Mouse (Mus musculus) limb, embryonic 11.5 days (tissue): Measurements from ENCODE around the gene Nxf3. TPM values are rescaled to one million over a fixed set of nuclear protein-coding genes. Genes with fewer than 3 reads are reported as not detected.
"Not testable (repeated sequence)": the region's sequence is repeated elsewhere in the genome, so short reads cannot be mapped to it uniquely, and the experiment has no call there.

ENCODE experiments used
- ATAC-seq: fragments of 200-750 bp; cut with Nextera tagmentation; 2 replicates; pipeline ENCODE4 v1.8.0; 2017; ENCODE audit warnings: low read depth; ENCODE audit not compliant: insufficient number of reproducible peaks, low FRiP score, low TSS enrichment
- DNase-seq: peaks from one replicate; pipeline ENCODE4 v3.0.0-alpha.2; 2015; ENCODE audit warnings: low spot score
- H3K27ac ChIP-seq: fragments of 300-500 bp; sonication (generic); replicated peaks from 2 replicates; pipeline ENCODE4 v1.5.1; 2014; ENCODE audit warnings: low read depth, mild to moderate bottlenecking, low read length
- H3K27me3 ChIP-seq: fragments of 300-500 bp; sonication (generic); 2 replicates; pipeline ENCODE4 v1.6.1; 2014; ENCODE audit warnings: mild to moderate bottlenecking, low read length, mixed read lengths; ENCODE audit not compliant: control insufficient read depth, insufficient read depth
- H3K36me3 ChIP-seq: fragments of 300-500 bp; sonication (generic); 2 replicates; pipeline ENCODE4 v1.6.1; 2014; ENCODE audit warnings: mild to moderate bottlenecking, low read length, moderate library complexity, mixed read lengths; ENCODE audit not compliant: control insufficient read depth, insufficient read depth
- H3K4me1 ChIP-seq: fragments of 300-500 bp; sonication (generic); 2 replicates; pipeline ENCODE4 v1.6.1; 2014; ENCODE audit warnings: low read length, mixed read lengths; ENCODE audit not compliant: control insufficient read depth, insufficient read depth
- H3K4me2 ChIP-seq: fragments of 300-500 bp; sonication (generic); 2 replicates; pipeline ENCODE4 v1.6.1; 2014; ENCODE audit warnings: low read depth, mild to moderate bottlenecking, moderate library complexity; ENCODE audit not compliant: severe bottlenecking
- H3K4me3 ChIP-seq: fragments of 300-500 bp; sonication (generic); 2 replicates; pipeline ENCODE4 v1.5.1; 2014; ENCODE audit warnings: low read depth, low read length
- H3K9ac ChIP-seq: fragments of 300-500 bp; sonication (generic); 2 replicates; pipeline ENCODE4 v1.6.1; 2014; ENCODE audit warnings: mild to moderate bottlenecking, low read length
- H3K9me3 ChIP-seq: fragments of 300-500 bp; sonication (generic); 2 replicates; pipeline ENCODE4 v1.6.1; 2016; ENCODE audit warnings: low read length; ENCODE audit not compliant: control insufficient read depth
- WGBS: fragments of 180-500 bp; shearing (Covaris S2); extraction: QIAGEN DNeasy Blood & Tissue Kit; methylation state at CpG from one replicate; pipeline ENCODE4 v1.1.7; 2014; 5-methylcytosine and 5-hydroxymethylcytosine counted together
- polyA plus RNA-seq: library from polyadenylated mRNA; unstranded; fragments of >200 nt; fragmentation: Nextera tagmentation; extraction: Ambion mirVana; gene quantifications from 2 replicates; pipeline ENCODE4 v1.2.1, GENCODE M21; 2014

Nxf3 gene
- polyA plus RNA-seq, 1 experiment from 2014 or later = 0.07 TPM

DNA sequence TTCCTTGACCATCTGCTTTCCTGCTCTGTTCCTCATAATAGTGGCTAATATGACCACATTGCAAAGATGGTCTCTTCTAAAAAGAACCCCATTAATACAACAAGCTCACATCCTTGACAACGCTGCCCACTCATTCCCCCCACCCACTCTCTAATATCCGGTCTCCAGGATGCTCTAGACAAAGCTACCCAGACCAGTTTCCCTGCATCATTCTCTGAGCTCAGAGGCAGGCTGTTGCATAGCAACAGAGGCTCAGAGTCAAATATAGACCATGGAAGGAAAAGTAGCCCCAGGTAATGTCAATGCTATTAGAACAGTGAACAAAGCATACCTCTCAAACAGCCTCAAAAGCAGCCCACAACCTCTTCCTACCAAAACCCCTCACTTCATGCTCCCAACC is 9.4 kb upstream of the Nxf3 start:
- 51% methylated on average over 2 of the region's 2 CpGs for WGBS
- H3K9me3 ChIP-seq = no peaks in the 10 kb centered on the region
- H3K27ac ChIP-seq = no peak overlapping the region
- no peak overlapping the region for H3K9ac ChIP-seq
- H3K4me2 ChIP-seq = no peak overlapping the region
- ATAC-seq (no peak), DNase-seq (no peak)
- no peaks in the 10 kb centered on the region for H3K27me3 ChIP-seq
- H3K4me1 ChIP-seq = no peaks in the 10 kb centered on the region
- H3K36me3 ChIP-seq = no peaks in the 10 kb centered on the region
- H3K4me3 ChIP-seq = no peak overlapping the region

DNA sequence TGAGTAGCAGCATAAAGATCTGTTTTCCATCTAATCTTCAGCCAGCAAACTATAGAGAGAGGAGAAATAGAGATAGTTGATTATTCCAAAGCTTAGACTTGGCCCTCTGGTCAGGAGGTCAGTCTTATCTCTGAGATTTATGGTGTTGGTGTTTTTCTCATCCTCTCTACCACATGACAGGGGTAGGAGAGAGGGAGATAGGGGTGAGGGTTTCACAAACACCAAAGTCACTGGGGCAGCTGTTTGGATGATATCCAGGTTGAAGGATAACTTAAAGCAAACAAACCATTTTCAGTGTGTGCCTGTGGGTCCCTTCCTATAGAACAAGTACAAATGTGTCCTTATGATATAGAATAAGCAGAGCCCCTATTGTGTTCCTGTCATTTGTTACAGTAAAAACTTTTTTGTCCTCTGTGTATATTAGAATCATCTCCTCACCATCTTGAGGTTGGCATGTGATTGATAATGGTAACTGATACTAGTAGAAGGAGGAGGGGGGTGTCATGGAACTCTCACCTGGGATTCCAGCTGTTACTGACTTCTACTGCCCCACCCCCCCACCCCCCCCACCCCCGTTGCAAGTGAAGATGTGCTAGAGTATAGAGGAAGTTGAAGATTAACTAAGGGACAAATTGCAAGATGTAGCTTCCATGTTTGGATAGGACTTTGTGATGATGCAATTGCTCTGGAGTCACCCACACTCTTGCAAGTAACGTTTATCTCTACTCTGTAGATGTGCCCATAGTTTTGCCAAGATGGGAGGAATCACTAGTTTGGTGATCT is 7.6 kb upstream of the Nxf3 start:
- ATAC-seq (no peak), DNase-seq (no peak)

DNA sequence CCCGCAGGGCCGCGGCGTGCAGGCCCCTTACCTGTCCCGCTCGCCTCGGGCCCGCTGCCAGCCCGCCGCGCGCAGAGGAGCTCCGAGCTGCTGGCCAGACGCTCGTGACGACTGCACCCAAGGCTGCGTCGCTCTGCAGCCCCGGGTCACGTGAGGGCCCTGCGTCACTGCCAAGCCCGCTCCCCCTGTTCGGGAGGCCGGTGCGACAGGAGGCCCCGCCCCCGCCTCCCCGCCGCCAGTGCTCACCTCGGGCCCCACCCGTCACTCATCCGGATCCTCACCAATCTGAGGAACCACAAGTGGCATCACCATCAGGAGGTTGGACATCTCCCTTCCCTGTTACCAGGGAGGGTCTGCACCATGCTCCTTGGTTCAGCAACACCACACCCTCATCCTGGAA is 17.0 kb downstream of the Nxf3 start, which contains the start of gene Bex2:
TSS of gene Bex2 (minus strand) at position 217 of the 400 bp plus-strand sequence.
- Histone ChIP-seq H3K4me2 (peak within 1 kb of the TSS; percentile 32), H3K9ac (peak within 1 kb of the TSS; percentile 22; the same call in 1 of the 2 replicates), H3K4me3 (peak within 1 kb of the TSS; percentile 36)
- not testable (repeated sequence) for H3K27ac ChIP-seq, DNase-seq, H3K36me3 ChIP-seq, H3K4me1 ChIP-seq, H3K9me3 ChIP-seq, H3K27me3 ChIP-seq
- no CpG with 5 or more reads among the region's 32 CpGs for WGBS
- peak; percentile 98 for ATAC-seq

More for the DNA sequence above, 7.6 kb upstream of the Nxf3 start:
- Histone ChIP-seq H3K27me3 (no peaks in the 10 kb centered on the region), H3K9ac (no peak overlapping the region), H3K27ac (no peak overlapping the region), H3K36me3 (no peaks in the 10 kb centered on the region), H3K4me2 (no peak overlapping the region), H3K4me1 (no peaks in the 10 kb centered on the region), H3K9me3 (no peaks in the 10 kb centered on the region), H3K4me3 (no peak overlapping the region)
- WGBS = 33% methylated on average over 2 of the region's 2 CpGs

DNA sequence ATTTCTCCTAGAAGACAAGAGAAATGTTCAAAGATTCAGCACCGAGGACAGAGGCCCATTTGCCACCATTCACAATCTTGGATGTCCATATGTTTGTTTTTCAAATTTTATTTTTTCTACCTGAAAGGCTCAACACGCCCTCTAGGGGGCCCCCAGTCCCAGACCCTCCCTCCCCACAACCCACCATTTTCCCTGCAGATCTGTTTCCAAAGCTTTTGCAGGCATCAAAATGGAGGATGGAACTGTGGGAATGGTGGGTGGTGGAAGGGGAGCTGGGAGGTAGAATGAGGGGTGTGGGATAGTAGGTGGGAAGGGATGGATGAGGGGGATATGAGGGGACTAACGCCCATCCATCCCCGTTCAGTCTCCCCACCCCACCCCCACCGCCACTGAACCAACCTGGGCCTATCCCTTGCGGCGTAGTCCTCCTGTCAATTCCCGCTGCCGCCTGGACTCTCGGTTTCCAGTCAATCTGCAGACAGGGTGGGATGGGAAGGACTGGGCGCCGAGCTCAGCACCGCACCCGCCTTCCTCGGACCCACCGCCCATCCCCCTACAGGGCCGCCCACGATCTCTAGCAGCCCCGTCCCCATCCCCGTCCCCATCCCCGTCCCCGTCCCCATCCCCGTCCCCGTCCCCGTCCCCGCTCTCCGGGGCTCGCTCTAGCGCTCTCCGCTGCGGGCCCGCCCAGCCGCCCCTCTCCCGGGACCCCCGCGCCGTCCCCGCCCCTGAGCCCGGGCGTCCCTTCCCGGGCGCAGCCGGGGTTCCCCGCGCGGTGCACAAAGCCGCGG is 17.7 kb downstream of the Nxf3 start:
- H3K9ac ChIP-seq = peak overlapping the region; percentile 22; the same call in 1 of the 2 replicates
- peak overlapping the region; percentile 32 for H3K4me2 ChIP-seq
- ATAC-seq = peak; percentile 71
- H3K27ac ChIP-seq, H3K9me3 ChIP-seq, H3K4me1 ChIP-seq, H3K36me3 ChIP-seq, H3K27me3 ChIP-seq: not testable (repeated sequence)
- WGBS = 14% methylated on average over 13 of the region's 48 CpGs
- DNase-seq = peak; percentile 60
- peak overlapping the region; percentile 36 for H3K4me3 ChIP-seq

DNA sequence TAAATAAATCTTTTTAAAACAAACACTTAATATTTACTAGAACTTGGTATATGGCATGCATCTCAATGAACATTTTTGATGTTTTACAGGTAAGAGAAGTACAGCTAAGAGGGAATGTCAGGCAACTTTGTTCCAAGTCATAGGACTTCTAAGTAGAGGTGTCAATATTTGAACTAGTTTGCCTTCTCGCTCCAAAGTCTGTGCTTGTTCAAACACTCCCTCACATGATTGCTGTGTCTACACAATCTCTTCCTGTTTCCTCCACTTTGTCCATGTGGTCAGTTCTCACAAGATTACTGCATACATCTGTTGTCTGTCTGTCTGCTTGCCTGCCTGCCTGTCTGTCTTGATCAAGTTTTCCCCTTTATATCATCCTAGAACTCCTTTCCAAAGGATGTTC is 24.4 kb downstream of the Nxf3 start:
- 89% methylated on average over 1 of the region's 1 CpGs for whole genome bisulfite sequencing
- DNase-seq (no peak), ATAC-seq (no peak)
- no peaks in the 10 kb centered on the region for H3K4me1 ChIP-seq
- H3K27ac ChIP-seq = no peak overlapping the region
- no peaks in the 10 kb centered on the region for H3K27me3 ChIP-seq
- no peaks in the 10 kb centered on the region for H3K9me3 ChIP-seq
- no peak overlapping the region for H3K4me2 ChIP-seq
- H3K9ac ChIP-seq = no peak overlapping the region
- no peak overlapping the region for H3K4me3 ChIP-seq
- no peaks in the 10 kb centered on the region for H3K36me3 ChIP-seq

DNA sequence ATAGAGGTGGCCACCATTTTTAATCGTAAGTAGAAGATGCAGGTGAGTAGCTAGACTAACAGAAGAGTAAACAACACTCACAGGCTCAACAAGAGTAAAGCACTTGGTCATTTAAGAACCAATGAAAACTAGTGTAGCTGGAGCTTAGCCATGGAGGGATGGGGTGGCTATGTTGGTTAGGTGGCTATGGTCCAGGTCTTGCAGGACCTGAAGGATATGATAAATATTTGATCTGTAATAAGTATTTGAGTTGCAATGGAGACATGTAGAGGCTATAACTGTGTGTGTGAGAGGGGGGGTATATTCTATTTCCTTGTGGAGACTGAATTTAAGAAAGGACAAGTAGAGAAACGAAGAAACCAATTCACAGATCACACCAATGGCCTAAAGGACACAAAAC is 33.8 kb downstream of the Nxf3 start:
- ATAC-seq = no peak
- H3K36me3 ChIP-seq = no peaks in the 10 kb centered on the region
- 74% methylated on average over 2 of the region's 2 CpGs for WGBS

DNA sequence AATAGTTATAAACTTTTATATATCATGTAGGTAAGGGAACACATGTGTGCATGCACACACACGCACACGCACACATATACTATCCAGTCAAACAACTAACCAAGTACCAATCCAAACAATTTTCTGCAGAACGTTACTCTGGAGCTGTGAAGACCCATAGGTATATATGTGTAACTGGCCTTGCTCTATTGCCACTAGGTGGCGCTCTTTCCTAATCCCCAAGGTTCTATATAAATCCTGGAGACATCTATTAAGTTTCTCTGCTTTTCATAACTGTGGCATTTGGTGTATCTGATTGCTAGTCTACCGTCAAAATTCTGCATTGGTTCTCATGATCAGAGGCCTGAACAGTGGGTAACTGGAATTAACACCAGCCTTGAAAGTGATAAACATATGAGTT is 37.5 kb downstream of the Nxf3 start:
- no peak overlapping the region for H3K4me3 ChIP-seq
- no peak overlapping the region for H3K9ac ChIP-seq
- no peaks in the 10 kb centered on the region for H3K36me3 ChIP-seq
- WGBS = 15% methylated on average over 5 of the region's 5 CpGs
- ATAC-seq (no peak), DNase-seq (peak; percentile 65)
- H3K4me2 ChIP-seq = no peak overlapping the region
- no peak overlapping the region for H3K27ac ChIP-seq
- no peaks in the 10 kb centered on the region for H3K27me3 ChIP-seq
- no peaks in the 10 kb centered on the region for H3K4me1 ChIP-seq
- H3K9me3 ChIP-seq = no peaks in the 10 kb centered on the region

More for the DNA sequence above, 33.8 kb downstream of the Nxf3 start:
- no peak overlapping the region for H3K9ac ChIP-seq
- H3K4me1 ChIP-seq = no peaks in the 10 kb centered on the region
- H3K9me3 ChIP-seq = no peaks in the 10 kb centered on the region
- H3K27ac ChIP-seq = no peak overlapping the region
- H3K4me2 ChIP-seq = no peak overlapping the region
- DNase-seq = no peak
- no peak overlapping the region for H3K4me3 ChIP-seq
- H3K27me3 ChIP-seq = no peaks in the 10 kb centered on the region

DNA sequence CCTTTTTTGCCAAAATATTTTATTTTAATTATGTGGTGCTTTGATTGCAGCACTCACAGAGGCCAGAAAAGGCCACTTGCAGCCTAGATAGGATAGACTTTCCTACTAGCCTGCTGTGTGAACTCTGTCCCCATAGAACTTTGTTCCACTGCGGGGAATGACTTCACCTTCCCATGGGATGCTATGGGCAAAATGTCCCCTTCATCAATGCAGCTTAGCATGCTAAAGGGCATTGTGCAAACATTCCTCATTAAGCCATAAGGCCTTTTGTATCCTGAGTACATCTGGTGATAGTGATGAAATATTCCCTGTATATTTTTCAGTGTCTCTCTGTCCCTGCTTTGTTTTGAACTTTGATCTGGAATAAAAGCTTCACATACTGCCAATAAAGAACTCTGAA is 41.3 kb downstream of the Nxf3 start:
- WGBS = 95% methylated on average over 1 of the region's 1 CpGs
- Histone ChIP-seq H3K4me2 (no peak overlapping the region), H3K4me1 (no peaks in the 10 kb centered on the region), H3K9me3 (no peaks in the 10 kb centered on the region), H3K4me3 (no peak overlapping the region), H3K9ac (no peak overlapping the region), H3K36me3 (no peaks in the 10 kb centered on the region), H3K27ac (no peak overlapping the region), H3K27me3 (no peaks in the 10 kb centered on the region)
- DNase-seq (no peak), ATAC-seq (no peak)
